Mouse (Mus musculus): ENCODE results near the gene Sp100. TPM values are rescaled to one million over a fixed set of nuclear protein-coding genes. Genes with fewer than 3 reads are reported as not detected.

Gene Sp100
- polyA plus RNA-seq, 1 experiment from 2014 or later, result 0.33 TPM

- 95% methylated on average over 4 of the region's 4 CpGs for WGBS
- no peaks in the 10 kb centered on the region for H3K9me3 ChIP-seq (replicated peaks; ENCODE audit: control insufficient read depth, low read length, poor library complexity, severe bottlenecking)
- H3K4me3 ChIP-seq (ENCODE audit: low read depth, low read length), result no peak overlapping the region
- no peaks in the 10 kb centered on the region for H3K27me3 ChIP-seq (ENCODE audit: control insufficient read depth, insufficient read depth, low read depth, low read length)
- no peak overlapping the region for H3K27ac ChIP-seq (ENCODE audit: low read length)
- H3K4me1 ChIP-seq (ENCODE audit: control insufficient read depth, insufficient read depth, low read length), result 0 out of 2 replicates have a peak, but pooled peaks cover 3% of the 10 kb centered on the region
- no peak for ATAC-seq
- H3K9ac ChIP-seq (ENCODE audit: low read depth, low read length), result no peak overlapping the region
- no peaks in the 10 kb centered on the region for H3K36me3 ChIP-seq (ENCODE audit: control insufficient read depth, insufficient read depth, low read length)
- H3K4me2 ChIP-seq (ENCODE audit: low read length), result no peak overlapping the region
These were observed 89.2 kb downstream of the Sp100 start for GRCm38 (mm10) chr1:85739000-85739399.

DNA sequence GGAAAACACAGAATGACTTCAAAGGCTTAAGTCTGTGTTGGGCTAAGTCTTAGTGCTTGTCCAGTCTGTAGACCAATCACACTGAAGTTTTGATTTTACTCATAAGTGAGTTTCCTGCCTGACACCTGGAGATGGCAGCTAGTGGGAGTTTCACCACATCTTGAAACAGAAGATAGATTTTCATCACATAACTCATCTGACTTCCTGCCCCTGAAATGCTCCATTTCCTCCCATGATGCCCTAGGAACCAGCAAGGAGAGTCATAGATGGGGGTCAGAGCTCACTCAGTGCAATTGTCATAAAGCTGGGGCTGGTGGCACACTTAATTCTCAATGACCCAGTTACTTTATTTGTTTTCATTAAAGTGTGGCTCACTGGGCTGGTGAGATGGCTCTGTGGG lies 90.0 kb downstream of the Sp100 start:
- Histone ChIP-seq H3K36me3 (ENCODE audit: control insufficient read depth, insufficient read depth, low read length) (no peaks in the 10 kb centered on the region), H3K27me3 (ENCODE audit: control insufficient read depth, insufficient read depth, low read depth, low read length) (no peaks in the 10 kb centered on the region), H3K4me2 (ENCODE audit: low read length) (no peak overlapping the region), H3K9me3 (replicated peaks; ENCODE audit: control insufficient read depth, low read length, poor library complexity, severe bottlenecking) (no peaks in the 10 kb centered on the region), H3K27ac (ENCODE audit: low read length) (no peak overlapping the region), H3K9ac (ENCODE audit: low read depth, low read length) (no peak overlapping the region), H3K4me3 (ENCODE audit: low read depth, low read length) (no peak overlapping the region), H3K4me1 (ENCODE audit: control insufficient read depth, insufficient read depth, low read length) (0 out of 2 replicates have a peak, but pooled peaks cover 3% of the 10 kb centered on the region)
- ATAC-seq, result no peak

DNA sequence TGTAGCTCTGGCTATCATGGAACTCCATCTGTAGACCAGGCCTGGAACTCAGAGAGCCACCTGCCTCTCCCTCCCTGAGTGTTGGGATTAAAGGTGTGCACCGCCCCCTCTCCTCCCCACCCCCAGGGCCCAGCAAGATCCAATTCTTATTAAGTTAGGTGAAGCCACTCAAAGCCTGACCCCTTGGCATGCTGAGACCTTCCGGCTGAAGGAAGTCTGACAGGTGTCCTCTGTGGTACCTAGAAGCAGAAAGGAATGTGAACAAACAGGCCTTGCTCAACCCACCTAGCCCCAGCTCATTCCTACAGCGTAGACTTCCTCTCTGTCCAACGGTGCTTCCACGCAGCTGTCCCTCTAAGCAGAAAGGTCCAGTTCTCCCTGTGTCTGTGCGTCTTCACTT lies 91.1 kb downstream of the Sp100 start:
- Histone ChIP-seq H3K36me3 (ENCODE audit: control insufficient read depth, insufficient read depth, low read length) (no peaks in the 10 kb centered on the region), H3K4me2 (ENCODE audit: low read length) (no peak overlapping the region), H3K27me3 (ENCODE audit: control insufficient read depth, insufficient read depth, low read depth, low read length) (no peaks in the 10 kb centered on the region), H3K9ac (ENCODE audit: low read depth, low read length) (no peak overlapping the region), H3K4me3 (ENCODE audit: low read depth, low read length) (no peak overlapping the region), H3K9me3 (replicated peaks; ENCODE audit: control insufficient read depth, low read length, poor library complexity, severe bottlenecking) (no peaks in the 10 kb centered on the region), H3K27ac (ENCODE audit: low read length) (no peak overlapping the region), H3K4me1 (ENCODE audit: control insufficient read depth, insufficient read depth, low read length) (0 out of 2 replicates have a peak, but pooled peaks cover 3% of the 10 kb centered on the region)
- 89% methylated on average over 6 of the region's 6 CpGs for WGBS
- no peak for ATAC-seq

- H3K4me1 ChIP-seq (ENCODE audit: control insufficient read depth, insufficient read depth, low read length), result no peaks in the 10 kb centered on the region
- ATAC-seq, result no peak
- no peaks in the 10 kb centered on the region for H3K27me3 ChIP-seq (ENCODE audit: control insufficient read depth, insufficient read depth, low read depth, low read length)
- no peaks in the 10 kb centered on the region for H3K36me3 ChIP-seq (ENCODE audit: control insufficient read depth, insufficient read depth, low read length)
- H3K4me3 ChIP-seq (ENCODE audit: low read depth, low read length), result no peak overlapping the region
- 36% methylated on average over 5 of the region's 5 CpGs for WGBS
- H3K27ac ChIP-seq (ENCODE audit: low read length), result no peak overlapping the region
- H3K4me2 ChIP-seq (ENCODE audit: low read length), result no peak overlapping the region
- no peak overlapping the region for H3K9ac ChIP-seq (ENCODE audit: low read depth, low read length)
- no peaks in the 10 kb centered on the region for H3K9me3 ChIP-seq (replicated peaks; ENCODE audit: control insufficient read depth, low read length, poor library complexity, severe bottlenecking)
These were observed 92.5 kb downstream of the Sp100 start for GRCm38 (mm10) chr1:85742333-85742732.

DNA sequence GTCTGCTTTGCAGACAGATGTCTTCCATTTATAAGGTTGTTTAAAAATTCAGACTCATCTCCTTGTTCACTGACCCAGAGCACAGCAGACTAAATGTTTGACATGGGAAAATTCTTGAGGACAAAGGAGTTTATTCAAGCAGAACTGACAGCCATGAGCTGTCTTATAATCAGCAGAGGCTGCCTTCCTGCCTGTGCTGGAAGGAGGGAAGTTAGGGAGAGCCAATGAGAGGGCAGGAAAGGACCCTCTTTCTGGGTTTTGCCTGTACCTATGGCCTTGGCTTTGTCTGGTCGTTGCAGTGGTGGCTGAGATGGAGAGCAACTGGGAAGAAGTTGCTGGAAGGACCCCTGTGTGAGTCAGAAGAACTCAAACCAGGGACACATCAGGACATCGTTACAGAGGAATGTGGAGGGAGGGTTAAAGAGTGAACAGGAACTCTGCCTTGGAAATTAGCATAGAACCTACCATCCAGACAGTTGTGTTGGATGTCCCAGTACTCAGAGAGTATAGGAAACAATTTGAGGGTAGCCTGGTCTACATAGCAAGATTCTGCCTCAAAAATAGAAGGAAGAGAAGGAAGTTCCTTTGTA lies 93.2 kb downstream of the Sp100 start:
- 0 out of 2 replicates have a peak, but pooled peaks have one; percentile 58 for ATAC-seq
- 12% methylated on average over 2 of the region's 2 CpGs for WGBS
- no peak overlapping the region for H3K4me2 ChIP-seq (ENCODE audit: low read length)
- H3K36me3 ChIP-seq (ENCODE audit: control insufficient read depth, insufficient read depth, low read length), result no peaks in the 10 kb centered on the region
- no peaks in the 10 kb centered on the region for H3K4me1 ChIP-seq (ENCODE audit: control insufficient read depth, insufficient read depth, low read length)
- H3K27me3 ChIP-seq (ENCODE audit: control insufficient read depth, insufficient read depth, low read depth, low read length), result no peaks in the 10 kb centered on the region
- H3K9ac ChIP-seq (ENCODE audit: low read depth, low read length), result no peak overlapping the region
- no peak overlapping the region for H3K4me3 ChIP-seq (ENCODE audit: low read depth, low read length)
- no peaks in the 10 kb centered on the region for H3K9me3 ChIP-seq (replicated peaks; ENCODE audit: control insufficient read depth, low read length, poor library complexity, severe bottlenecking)
- no peak overlapping the region for H3K27ac ChIP-seq (ENCODE audit: low read length)

DNA sequence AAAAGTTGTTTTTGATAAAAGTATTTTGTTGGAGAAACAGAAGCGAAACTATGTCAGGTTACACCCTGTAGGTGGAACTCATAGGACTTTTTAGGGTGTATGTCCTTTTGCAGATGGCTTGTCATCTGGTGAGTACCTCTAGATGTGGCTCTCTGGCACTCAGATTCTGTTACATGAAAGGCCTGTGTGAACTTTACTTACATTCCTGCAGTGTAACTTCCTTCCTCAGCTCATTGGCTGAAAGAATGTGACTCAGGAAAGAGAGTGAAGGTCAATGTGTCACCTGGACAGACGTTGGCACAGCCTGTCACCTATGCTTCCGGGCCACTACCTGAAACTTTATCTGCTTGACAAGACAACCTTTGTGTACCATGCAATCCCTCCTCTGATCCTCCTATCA lies 94.8 kb downstream of the Sp100 start:
- no peaks in the 10 kb centered on the region for H3K4me1 ChIP-seq (ENCODE audit: control insufficient read depth, insufficient read depth, low read length)
- WGBS, result 88% methylated on average over 3 of the region's 3 CpGs
- no peaks in the 10 kb centered on the region for H3K9me3 ChIP-seq (replicated peaks; ENCODE audit: control insufficient read depth, low read length, poor library complexity, severe bottlenecking)
- H3K27me3 ChIP-seq (ENCODE audit: control insufficient read depth, insufficient read depth, low read depth, low read length), result no peaks in the 10 kb centered on the region
- H3K4me3 ChIP-seq (ENCODE audit: low read depth, low read length), result no peak overlapping the region
- no peak for ATAC-seq
- no peaks in the 10 kb centered on the region for H3K36me3 ChIP-seq (ENCODE audit: control insufficient read depth, insufficient read depth, low read length)
- no peak overlapping the region for H3K9ac ChIP-seq (ENCODE audit: low read depth, low read length)
- H3K4me2 ChIP-seq (ENCODE audit: low read length), result no peak overlapping the region
- H3K27ac ChIP-seq (ENCODE audit: low read length), result no peak overlapping the region

- 91% methylated on average over 5 of the region's 5 CpGs for WGBS
- no peaks in the 10 kb centered on the region for H3K36me3 ChIP-seq (ENCODE audit: control insufficient read depth, insufficient read depth, low read length)
- H3K9ac ChIP-seq (ENCODE audit: low read depth, low read length), result no peak overlapping the region
- no peak overlapping the region for H3K4me2 ChIP-seq (ENCODE audit: low read length)
- no peaks in the 10 kb centered on the region for H3K9me3 ChIP-seq (replicated peaks; ENCODE audit: control insufficient read depth, low read length, poor library complexity, severe bottlenecking)
- ATAC-seq, result no peak
- no peaks in the 10 kb centered on the region for H3K4me1 ChIP-seq (ENCODE audit: control insufficient read depth, insufficient read depth, low read length)
- no peak overlapping the region for H3K4me3 ChIP-seq (ENCODE audit: low read depth, low read length)
- H3K27ac ChIP-seq (ENCODE audit: low read length), result no peak overlapping the region
- H3K27me3 ChIP-seq (ENCODE audit: control insufficient read depth, insufficient read depth, low read depth, low read length), result no peaks in the 10 kb centered on the region
These were observed 96.7 kb downstream of the Sp100 start for GRCm38 (mm10) chr1:85746511-85746910.

GRCm38 (mm10) chr1:85749829-85750228 lies 100.0 kb downstream of the Sp100 start:
- Histone ChIP-seq H3K4me3 (ENCODE audit: low read depth, low read length) (no peak overlapping the region), H3K36me3 (ENCODE audit: control insufficient read depth, insufficient read depth, low read length) (no peaks in the 10 kb centered on the region), H3K4me1 (ENCODE audit: control insufficient read depth, insufficient read depth, low read length) (no peaks in the 10 kb centered on the region), H3K9me3 (replicated peaks; ENCODE audit: control insufficient read depth, low read length, poor library complexity, severe bottlenecking) (no peaks in the 10 kb centered on the region), H3K27me3 (ENCODE audit: control insufficient read depth, insufficient read depth, low read depth, low read length) (no peaks in the 10 kb centered on the region), H3K27ac (ENCODE audit: low read length) (no peak overlapping the region), H3K4me2 (ENCODE audit: low read length) (no peak overlapping the region), H3K9ac (ENCODE audit: low read depth, low read length) (no peak overlapping the region)
- WGBS, result 66% methylated on average over 2 of the region's 2 CpGs
- ATAC-seq, result no peak

- 89% methylated on average over 4 of the region's 4 CpGs for WGBS
- no peak overlapping the region for H3K27ac ChIP-seq (ENCODE audit: low read length)
- no peak for ATAC-seq
- no peaks in the 10 kb centered on the region for H3K4me1 ChIP-seq (ENCODE audit: control insufficient read depth, insufficient read depth, low read length)
- no peak overlapping the region for H3K9ac ChIP-seq (ENCODE audit: low read depth, low read length)
- H3K4me2 ChIP-seq (ENCODE audit: low read length), result no peak overlapping the region
- no peaks in the 10 kb centered on the region for H3K9me3 ChIP-seq (replicated peaks; ENCODE audit: control insufficient read depth, low read length, poor library complexity, severe bottlenecking)
- no peaks in the 10 kb centered on the region for H3K36me3 ChIP-seq (ENCODE audit: control insufficient read depth, insufficient read depth, low read length)
- H3K4me3 ChIP-seq (ENCODE audit: low read depth, low read length), result no peak overlapping the region
- H3K27me3 ChIP-seq (ENCODE audit: control insufficient read depth, insufficient read depth, low read depth, low read length), result no peaks in the 10 kb centered on the region
These were observed 100.9 kb downstream of the Sp100 start for GRCm38 (mm10) chr1:85750650-85751049.

Data from midbrain, embryonic 16.5 days (tissue).